ENCODE assay signal across 8 mouse cellular contexts in genomic region chr9:35420805-35421719, GRCm38 (mm10). TPM values are rescaled to one million over a fixed set of nuclear protein-coding genes. Genes with fewer than 3 reads are reported as not detected.
DNase-seq lines count a peak whose midpoint lies in the region; ATAC-seq and TF ChIP-seq lines count a peak whose summit lies in the region.

Gene Cdon (plus strand): TSS chr9:35421128.

- H3K9ac ChIP-seq in ES-E14 (ENCODE audit: insufficient read depth, low read depth, low read length, poor library complexity, severe bottlenecking), result peak within 1 kb of the TSS; percentile 97
- peak within 1 kb of the TSS; percentile 100 for H3K9ac ChIP-seq in forebrain, embryonic 14.5 days (ENCODE audit: low read length)
- peak within 1 kb of the TSS; percentile 68 for H3K9ac ChIP-seq in liver, embryonic 16.5 days (ENCODE audit: low read depth, low read length)
- H3K9ac ChIP-seq in neural tube, embryonic 14.5 days (replicated peaks; ENCODE audit: low read depth, low read length), result peak within 1 kb of the TSS; percentile 94

- DNase-seq in ES-E14 (ENCODE audit: low read depth, low spot score), result peak; percentile 75
- peak; percentile 95 for DNase-seq in forebrain, embryonic 14.5 days (ENCODE audit: low spot score)
- peak; percentile 91 to 93 for DNase-seq in heart, postnatal 10 days
- DNase-seq in large intestine, adult 2 months (ENCODE audit: low read depth, low spot score), result peak; percentile 70
- peak; percentile 93 for DNase-seq in testis, postnatal 10 days (ENCODE audit: low spot score)

- no peaks in the 10 kb centered on the region for H3K9me3 ChIP-seq in ES-E14 (ENCODE audit: control insufficient read depth, insufficient read depth, low read depth, low read length)
- no peaks in the 10 kb centered on the region for H3K9me3 ChIP-seq in forebrain, embryonic 14.5 days (replicated peaks; ENCODE audit: control insufficient read depth, low read length)
- no peaks in the 10 kb centered on the region for H3K9me3 ChIP-seq in liver, embryonic 16.5 days (replicated peaks; ENCODE audit: control insufficient read depth, low read length)
- no peaks in the 10 kb centered on the region for H3K9me3 ChIP-seq in neural tube, embryonic 14.5 days (ENCODE audit: control insufficient read depth, low read length)

- no peaks in the 10 kb centered on the region for H3K27me3 ChIP-seq in forebrain, embryonic 14.5 days (replicated peaks; ENCODE audit: control insufficient read depth, insufficient read depth, low read length)
- H3K27me3 ChIP-seq in liver, embryonic 16.5 days (ENCODE audit: control insufficient read depth, insufficient read depth, low read depth, low read length), result peaks cover 17% of the 10 kb centered on the region
- no peaks in the 10 kb centered on the region for H3K27me3 ChIP-seq in neural tube, embryonic 14.5 days (ENCODE audit: control insufficient read depth, insufficient read depth, low read length)

- peak within 1 kb of the TSS; percentile 78 to 81 for H3K4me3 ChIP-seq in ES-E14 (ENCODE audit: insufficient read depth in 1 of 2, low read depth in 1 of 2, low read length in 2 of 2, poor library complexity in 1 of 2, severe bottlenecking in 1 of 2)
- peak within 1 kb of the TSS; percentile 98 for H3K4me3 ChIP-seq in forebrain, embryonic 14.5 days (ENCODE audit: low read depth, low read length)
- H3K4me3 ChIP-seq in liver, embryonic 16.5 days (ENCODE audit: low read depth, low read length), result peak within 1 kb of the TSS; percentile 73
- peak within 1 kb of the TSS; percentile 97 for H3K4me3 ChIP-seq in neural tube, embryonic 14.5 days (ENCODE audit: low read depth, low read length)

- H3K4me1 ChIP-seq in ES-E14 (ENCODE audit: control insufficient read depth in 2 of 2, insufficient read depth in 2 of 2, low read length in 2 of 2, poor library complexity in 1 of 2), result peaks cover 0 to 2% of the 10 kb centered on the region in 2 experiments; a peak in 1 of 4 replicates
- peaks cover 8% of the 10 kb centered on the region; the same call in 1 of the 2 replicates for H3K4me1 ChIP-seq in forebrain, embryonic 14.5 days (ENCODE audit: control insufficient read depth, insufficient read depth, low read length)
- H3K4me1 ChIP-seq in liver, embryonic 16.5 days (ENCODE audit: control insufficient read depth, low read depth, low read length), result no peaks in the 10 kb centered on the region
- H3K4me1 ChIP-seq in neural tube, embryonic 14.5 days (ENCODE audit: control insufficient read depth, insufficient read depth, low read length), result peaks cover 15% of the 10 kb centered on the region

- intact Hi-C loops in heart, postnatal 10 days (cut with DNase I), result loop anchor here (5.0 kb wide), 2 partner anchors 79 to 139 kb away; no protein-coding TSS in a partner anchor

- peak within 1 kb of the TSS; percentile 92 for H3K27ac ChIP-seq in ES-E14 (ENCODE audit: insufficient read depth, low read depth, low read length, poor library complexity, severe bottlenecking)
- H3K27ac ChIP-seq in forebrain, embryonic 14.5 days (ENCODE audit: low read depth, low read length), result peak within 1 kb of the TSS; percentile 96
- peak within 1 kb of the TSS; percentile 61; the same call in 1 of the 2 replicates for H3K27ac ChIP-seq in liver, embryonic 16.5 days (ENCODE audit: low read length)
- H3K27ac ChIP-seq in neural tube, embryonic 14.5 days (ENCODE audit: low read depth, low read length), result peak within 1 kb of the TSS; percentile 96

- peak; percentile 87 for ATAC-seq in cerebellum, adult (ENCODE audit: insufficient number of reproducible peaks, low FRiP score, low TSS enrichment)
- peak; percentile 92 for ATAC-seq in forebrain, embryonic 14.5 days
- peak; percentile 96 for ATAC-seq in liver, embryonic 16.5 days (ENCODE audit: low read depth)
- ATAC-seq in neural tube, embryonic 14.5 days (ENCODE audit: low read depth), result peak; percentile 95

- in situ Hi-C loops in ES-E14 (cut with MboI; ENCODE audit: low sequenced_read_pairs in 2 of 2, unreplicated experiment in 2 of 2), result no loop called here

- under 1% methylated on average over 83 of the region's 97 CpGs for WGBS in forebrain, embryonic 14.5 days
- WGBS in large intestine, adult 2 months, result 1% methylated on average over 85 of the region's 97 CpGs
- 1% methylated on average over 56 of the region's 97 CpGs for WGBS in liver, embryonic 16.5 days (ENCODE audit: insufficient replicate concordance)
- 1% methylated on average over 54 of the region's 97 CpGs for WGBS in neural tube, embryonic 14.5 days

- no peaks in the 10 kb centered on the region for H3K36me3 ChIP-seq in ES-E14 (ENCODE audit: control insufficient read depth, insufficient read depth, low read length, poor library complexity, severe bottlenecking)
- H3K36me3 ChIP-seq in forebrain, embryonic 14.5 days (ENCODE audit: control insufficient read depth, insufficient read depth, low read length), result no peaks in the 10 kb centered on the region
- H3K36me3 ChIP-seq in liver, embryonic 16.5 days (ENCODE audit: control insufficient read depth, insufficient read depth), result no peaks in the 10 kb centered on the region
- no peaks in the 10 kb centered on the region for H3K36me3 ChIP-seq in neural tube, embryonic 14.5 days (ENCODE audit: control insufficient read depth, insufficient read depth, low read length)

- peak within 1 kb of the TSS; percentile 68 for H3K4me2 ChIP-seq in forebrain, embryonic 14.5 days (ENCODE audit: low read length)
- peak within 1 kb of the TSS; percentile 86 for H3K4me2 ChIP-seq in liver, embryonic 16.5 days (ENCODE audit: low read depth, low read length)
- peak within 1 kb of the TSS; percentile 59 for H3K4me2 ChIP-seq in neural tube, embryonic 14.5 days (ENCODE audit: low read depth, low read length)

TF ChIP-seq in ES-E14, 5 proteins besides CTCF, POLR2A, EP300 and RAD21:
- TF ChIP-seq HCFC1 (IDR thresholded peaks at IDR 0.05; ENCODE audit: borderline replicate concordance, insufficient read depth, low read length) (no peak; the same call in 1 of the 2 replicates), MAFK (IDR thresholded peaks at IDR 0.05; ENCODE audit: insufficient read depth, low read depth, low read length) (no peak), CHD2 (IDR thresholded peaks at IDR 0.05; ENCODE audit: low read depth, low read length) (no peak), ZC3H11A (IDR thresholded peaks at IDR 0.05; ENCODE audit: borderline replicate concordance, low read depth, low read length) (no peak), ZNF384 (IDR thresholded peaks at IDR 0.05; ENCODE audit: low read depth, low read length) (no peak)

RNA-seq across cellular contexts. Expression of gene Cdon, which starts in this region (rescaled TPM):
- total RNA-seq in ES-E14 (2012; rRNA removed), result 13.4 and 17.4 TPM in 2 replicates
- polyA plus RNA-seq in forebrain, embryonic 14.5 days (2014; fragmentation: Nextera tagmentation; extraction: Ambion mirVana), result 10.5 and 11.0 TPM in 2 replicates
- total RNA-seq in heart, postnatal 10 days (2021), result 10 to 100 TPM; 19.7 to 31.2 TPM
- 3.4 and 3.5 TPM in 2 replicates for polyA plus RNA-seq in large intestine, adult 2 months (2012; rRNA removed)
- polyA plus RNA-seq in liver, embryonic 16.5 days (2015; fragmentation: Nextera tagmentation; extraction: Ambion mirVana), result 0.30 and 0.42 TPM in 2 replicates
- 3.4 and 4.6 TPM in 2 replicates for polyA plus RNA-seq in neural tube, embryonic 14.5 days (2014; fragmentation: Nextera tagmentation; extraction: Ambion mirVana)

Comparison
In these comparisons a context has a peak if more than half of its experiments do, and no peak if none do; other contexts are left out.
1. Peak in every context shown above with its lines: DNase-seq, ATAC-seq, H3K4me3 ChIP-seq and H3K27ac ChIP-seq.
2. Peak in ATAC-seq, H3K4me3 ChIP-seq, H3K27ac ChIP-seq, H3K9ac ChIP-seq and H3K4me2 ChIP-seq in liver, embryonic 16.5 days; RNA of the gene not detected or under 1 TPM.